Mouse (Mus musculus): ENCODE measurements at regions not wholly inside any gene's neighbourhood (a gene's known extent, or its start where the extent isn't known, plus 50 kb on each side); places are given as distances from the start of the nearest gene placed in this dataset.

- Histone ChIP-seq H3K4me2 (ENCODE audit: low read depth) (no peak overlapping the region), H3K9ac (replicated peaks) (no peak overlapping the region), H3K36me3 (replicated peaks; ENCODE audit: control insufficient read depth, insufficient read depth, low read depth) (no peaks in the 10 kb centered on the region), H3K27me3 (ENCODE audit: control insufficient read depth, insufficient read depth, low read length) (no peaks in the 10 kb centered on the region), H3K4me1 (replicated peaks; ENCODE audit: control insufficient read depth in 2 of 2, insufficient read depth in 2 of 2, low read length in 1 of 2) (no peaks in the 10 kb centered on the region), H3K4me3 (ENCODE audit: insufficient read depth in 1 of 2, low read depth in 2 of 2, low read length in 2 of 2) (no peak overlapping the region), H3K27ac (no peak overlapping the region), H3K9me3 (ENCODE audit: control insufficient read depth, low read length) (no peaks in the 10 kb centered on the region)
- DNase-seq (ENCODE audit: low read depth in 3 of 3, low spot score in 3 of 3) (no peak), ATAC-seq (ENCODE audit: insufficient read depth) (no peak)
- TF ChIP-seq EP300 (IDR thresholded peaks at IDR 0.05; ENCODE audit: low read depth) (no peak), CTCF (IDR thresholded peaks at IDR 0.05; ENCODE audit: low read depth) (no peak)
- 66% methylated on average over 2 of the region's 2 CpGs for WGBS (ENCODE audit: insufficient replicate concordance)
These were observed 414.2 kb downstream of the Btg1 start for GRCm38 (mm10) chr10:97030996-97031395.

- DNase-seq (ENCODE audit: low read depth in 3 of 3, low spot score in 3 of 3) (no peak), ATAC-seq (ENCODE audit: insufficient read depth) (no peak)
- Histone ChIP-seq H3K4me2 (ENCODE audit: low read depth) (no peak overlapping the region), H3K27me3 (ENCODE audit: control insufficient read depth, insufficient read depth, low read length) (no peaks in the 10 kb centered on the region), H3K4me3 (ENCODE audit: insufficient read depth in 1 of 2, low read depth in 2 of 2, low read length in 2 of 2) (no peak overlapping the region), H3K9me3 (ENCODE audit: control insufficient read depth, low read length) (no peaks in the 10 kb centered on the region), H3K4me1 (replicated peaks; ENCODE audit: control insufficient read depth in 2 of 2, insufficient read depth in 2 of 2, low read length in 1 of 2) (no peaks in the 10 kb centered on the region), H3K36me3 (replicated peaks; ENCODE audit: control insufficient read depth, insufficient read depth, low read depth) (no peaks in the 10 kb centered on the region), H3K9ac (replicated peaks) (no peak overlapping the region), H3K27ac (no peak overlapping the region)
- no peak for TF ChIP-seq EP300 (IDR thresholded peaks at IDR 0.05; ENCODE audit: low read depth)
- no peak for TF ChIP-seq CTCF (IDR thresholded peaks at IDR 0.05; ENCODE audit: low read depth)
- 61% methylated on average over 12 of the region's 12 CpGs for WGBS (ENCODE audit: insufficient replicate concordance)
These were observed 418.6 kb downstream of the Btg1 start for GRCm38 (mm10) chr10:97035371-97035786.

GRCm38 (mm10) chr10:97038025-97038424, 421.2 kb downstream of the Btg1 start:
- WGBS (ENCODE audit: insufficient replicate concordance) = 45% methylated on average over 4 of the region's 4 CpGs

GRCm38 (mm10) chr10:97047566-97047965, 430.8 kb downstream of the Btg1 start:
- ATAC-seq (ENCODE audit: insufficient read depth) = no peak
- no peak overlapping the region for H3K9ac ChIP-seq (replicated peaks)
- H3K27ac ChIP-seq = no peak overlapping the region
- no peak overlapping the region for H3K4me3 ChIP-seq (ENCODE audit: insufficient read depth in 1 of 2, low read depth in 2 of 2, low read length in 2 of 2)
- no peaks in the 10 kb centered on the region for H3K27me3 ChIP-seq (ENCODE audit: control insufficient read depth, insufficient read depth, low read length)
- no peaks in the 10 kb centered on the region for H3K36me3 ChIP-seq (replicated peaks; ENCODE audit: control insufficient read depth, insufficient read depth, low read depth)
- no peaks in the 10 kb centered on the region for H3K9me3 ChIP-seq (ENCODE audit: control insufficient read depth, low read length)
- DNase-seq (ENCODE audit: low read depth in 3 of 3, low spot score in 3 of 3) = no peak
- no peak overlapping the region for H3K4me2 ChIP-seq (ENCODE audit: low read depth)
- no peaks in the 10 kb centered on the region for H3K4me1 ChIP-seq (replicated peaks; ENCODE audit: control insufficient read depth in 2 of 2, insufficient read depth in 2 of 2, low read length in 1 of 2)
- no peak for TF ChIP-seq CTCF (IDR thresholded peaks at IDR 0.05; ENCODE audit: low read depth)
- no peak for TF ChIP-seq EP300 (IDR thresholded peaks at IDR 0.05; ENCODE audit: low read depth)
- WGBS (ENCODE audit: insufficient replicate concordance) = 68% methylated on average over 2 of the region's 2 CpGs

More at GRCm38 (mm10) chr10:97038025-97038424, 421.2 kb downstream of the Btg1 start:
- no peak overlapping the region for H3K4me3 ChIP-seq (ENCODE audit: insufficient read depth in 1 of 2, low read depth in 2 of 2, low read length in 2 of 2)
- H3K4me1 ChIP-seq (replicated peaks; ENCODE audit: control insufficient read depth in 2 of 2, insufficient read depth in 2 of 2, low read length in 1 of 2) = no peaks in the 10 kb centered on the region
- TF ChIP-seq CTCF (IDR thresholded peaks at IDR 0.05; ENCODE audit: low read depth) = no peak
- TF ChIP-seq EP300 (IDR thresholded peaks at IDR 0.05; ENCODE audit: low read depth) = no peak
- H3K9ac ChIP-seq (replicated peaks) = no peak overlapping the region
- DNase-seq (ENCODE audit: low read depth in 3 of 3, low spot score in 3 of 3) = no peak
- ATAC-seq (ENCODE audit: insufficient read depth) = no peak
- H3K9me3 ChIP-seq (ENCODE audit: control insufficient read depth, low read length) = no peaks in the 10 kb centered on the region
- H3K4me2 ChIP-seq (ENCODE audit: low read depth) = no peak overlapping the region
- H3K27ac ChIP-seq = no peak overlapping the region
- no peaks in the 10 kb centered on the region for H3K36me3 ChIP-seq (replicated peaks; ENCODE audit: control insufficient read depth, insufficient read depth, low read depth)
- no peaks in the 10 kb centered on the region for H3K27me3 ChIP-seq (ENCODE audit: control insufficient read depth, insufficient read depth, low read length)

- WGBS (ENCODE audit: insufficient replicate concordance) = 41% methylated on average over 2 of the region's 2 CpGs
- Histone ChIP-seq H3K27me3 (ENCODE audit: control insufficient read depth, insufficient read depth, low read length) (no peaks in the 10 kb centered on the region), H3K36me3 (replicated peaks; ENCODE audit: control insufficient read depth, insufficient read depth, low read depth) (no peaks in the 10 kb centered on the region), H3K9me3 (ENCODE audit: control insufficient read depth, low read length) (no peaks in the 10 kb centered on the region), H3K4me3 (ENCODE audit: insufficient read depth in 1 of 2, low read depth in 2 of 2, low read length in 2 of 2) (no peak overlapping the region), H3K27ac (no peak overlapping the region), H3K4me2 (ENCODE audit: low read depth) (no peak overlapping the region), H3K9ac (replicated peaks) (no peak overlapping the region), H3K4me1 (replicated peaks; ENCODE audit: control insufficient read depth in 2 of 2, insufficient read depth in 2 of 2, low read length in 1 of 2) (no peaks in the 10 kb centered on the region)
- DNase-seq (ENCODE audit: low read depth in 3 of 3, low spot score in 3 of 3) (no peak), ATAC-seq (ENCODE audit: insufficient read depth) (no peak)
- no peak for TF ChIP-seq EP300 (IDR thresholded peaks at IDR 0.05; ENCODE audit: low read depth)
- TF ChIP-seq CTCF (IDR thresholded peaks at IDR 0.05; ENCODE audit: low read depth) = no peak
These were observed 431.2 kb downstream of the Btg1 start for GRCm38 (mm10) chr10:97047996-97048395.

Measured in liver, embryonic 14.5 days (tissue).